Mouse (Mus musculus) adrenal gland, adult 2 months (tissue): ENCODE results near the gene Nf1. TPM values are rescaled to one million over a fixed set of nuclear protein-coding genes. Genes with fewer than 3 reads are reported as not detected.
A peak's percentile ranks its signal among the peaks of the same experiment; 100 is the strongest.
"Not testable (repeated sequence)": the region's sequence is repeated elsewhere in the genome, so short reads cannot be mapped to it uniquely, and the experiment has no call there.

Source experiments
- DNase-seq: peaks from one replicate; pipeline ENCODE4 v3.0.0; 2021
- long read RNA-seq: library from polyadenylated mRNA; stranded (forward); transcript quantifications from one replicate; pipeline ENCODE4 v2.0.0, GENCODE M21; 2021
- polyA plus RNA-seq: library from polyadenylated mRNA; depleted of rRNA; stranded (reverse); fragments of >200 nt; gene quantifications from 2 replicates; pipeline ENCODE4 v1.2.3, GENCODE M21; 2012; rRNA removed
- total RNA-seq, 2 experiments: library from RNA; stranded (reverse); gene quantifications; 2 replicates each; pipeline ENCODE4 v1.2.3; 2021

Gene Nf1
- 10 to 100 TPM; 49.2 to 62.9 TPM for total RNA-seq
- 9.7 and 12.9 TPM in 2 replicates for polyA plus RNA-seq
- long read RNA-seq, partial matches to known transcripts = 0 of 1 reads
- long read RNA-seq, other reads (novel, unspliced or antisense) = 0 of 1 reads

DNA sequence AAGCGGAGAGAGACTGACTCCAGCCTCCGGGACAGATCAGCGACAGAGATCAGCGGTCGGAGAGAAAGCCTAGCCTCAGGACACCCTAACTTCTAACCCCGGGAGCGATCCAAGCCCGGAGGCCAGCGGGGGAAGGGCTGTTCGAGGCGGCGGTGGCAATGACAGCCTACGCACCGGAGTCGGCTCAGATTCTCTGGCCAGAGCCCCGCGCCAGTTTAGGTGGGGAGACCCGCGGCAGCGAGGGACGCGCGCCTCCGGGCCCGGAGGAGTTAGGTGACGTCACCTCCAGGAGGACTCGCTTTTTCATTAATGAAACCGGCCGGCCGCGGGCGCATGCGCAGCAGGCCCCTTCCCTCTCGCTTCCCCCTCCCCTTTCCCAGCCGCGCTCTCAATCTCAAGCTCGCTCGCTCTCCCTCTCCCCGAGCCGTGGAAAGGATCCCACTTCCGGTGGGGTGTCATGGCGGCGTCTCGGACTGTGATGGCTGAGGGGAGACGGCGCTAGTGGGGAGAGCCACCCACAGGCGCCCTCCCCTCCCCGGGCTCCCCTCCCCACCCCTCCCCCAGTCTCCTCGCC, at the start of gene Nf1:
Nf1 (plus strand) TSS at position 460 of the 574 bp plus-strand sequence.
- peak; percentile 97 for DNase-seq

DNA sequence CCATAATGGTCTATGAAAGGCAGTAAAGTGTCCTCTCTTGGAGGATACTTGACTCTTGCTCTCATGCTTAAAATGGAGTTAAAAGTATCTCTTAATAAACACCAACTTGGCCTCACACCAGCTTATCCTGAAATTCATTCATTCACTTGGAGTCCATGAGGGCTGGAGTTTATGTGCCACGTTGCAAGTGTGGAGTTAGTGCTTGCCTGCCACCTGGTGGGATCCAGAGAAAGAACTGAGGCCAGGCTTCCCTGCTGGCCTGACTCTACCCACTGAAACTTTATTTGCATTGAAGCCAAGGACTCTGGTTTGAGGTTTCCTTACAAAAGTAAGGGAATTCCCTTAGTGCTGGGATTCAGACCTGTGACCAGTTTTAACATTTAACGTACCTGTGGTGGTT, 49.0 kb upstream of the Nf1 start:
- DNase-seq = peak; percentile 45

DNA sequence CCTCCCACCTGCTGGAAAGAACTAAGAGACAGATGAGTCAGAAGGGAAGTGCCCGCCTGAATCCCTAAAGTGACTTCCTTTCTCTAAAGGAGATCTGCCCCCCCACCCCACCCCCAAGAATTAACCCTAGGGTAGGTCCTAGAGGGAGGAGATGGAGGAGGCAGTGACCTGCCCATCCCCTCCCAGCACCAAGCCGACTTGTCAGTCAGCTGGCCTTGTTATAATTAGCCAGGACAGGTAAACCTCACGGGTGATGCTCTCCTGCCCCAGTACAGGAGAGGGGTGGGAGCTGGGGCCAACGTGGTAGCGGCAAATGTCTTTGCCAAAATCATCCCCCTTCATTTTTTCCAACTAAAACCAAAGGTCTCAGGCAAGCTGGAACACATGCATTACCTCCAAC, 47.8 kb upstream of the Nf1 start:
- no peak for DNase-seq

DNA sequence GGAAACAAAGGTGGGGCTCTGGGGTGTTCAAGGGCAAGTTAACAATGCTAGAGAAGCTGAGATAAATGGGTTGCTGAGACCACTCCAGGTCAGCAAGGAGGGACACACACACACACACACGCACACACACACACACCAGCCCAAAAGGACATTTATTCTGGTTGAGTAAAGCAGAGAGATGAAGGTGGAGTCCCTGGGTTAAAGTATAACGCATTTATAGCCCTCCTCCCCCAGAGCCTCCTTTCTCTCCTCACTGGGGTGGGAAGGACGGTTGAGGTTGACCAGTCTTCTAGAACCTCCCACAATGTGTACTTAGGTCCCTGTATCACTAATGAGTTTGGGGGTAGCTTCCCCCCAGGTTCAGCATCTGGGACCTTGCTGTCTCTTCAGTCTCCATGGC, 47.4 kb upstream of the Nf1 start:
- no peak for DNase-seq

DNA sequence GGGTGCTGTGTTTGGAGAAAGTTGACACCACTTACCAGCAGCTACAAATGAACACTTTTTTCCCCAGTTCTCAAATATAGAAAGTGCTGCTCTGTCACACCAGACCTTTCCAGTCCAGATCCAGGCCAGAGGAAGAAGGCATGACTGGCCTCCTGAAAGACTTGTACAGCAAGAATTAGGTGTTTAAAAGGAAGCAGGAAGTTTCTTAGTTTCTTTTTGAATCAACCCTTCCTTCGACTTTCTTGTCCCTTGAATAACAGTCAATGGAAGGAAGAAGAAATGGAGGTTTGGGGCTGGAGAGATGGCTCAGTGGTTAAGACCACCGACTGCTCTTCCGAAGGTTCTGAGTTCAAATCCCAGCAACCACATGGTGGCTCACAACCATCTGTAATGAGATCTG, 46.5 kb upstream of the Nf1 start:
- DNase-seq = no peak

DNA sequence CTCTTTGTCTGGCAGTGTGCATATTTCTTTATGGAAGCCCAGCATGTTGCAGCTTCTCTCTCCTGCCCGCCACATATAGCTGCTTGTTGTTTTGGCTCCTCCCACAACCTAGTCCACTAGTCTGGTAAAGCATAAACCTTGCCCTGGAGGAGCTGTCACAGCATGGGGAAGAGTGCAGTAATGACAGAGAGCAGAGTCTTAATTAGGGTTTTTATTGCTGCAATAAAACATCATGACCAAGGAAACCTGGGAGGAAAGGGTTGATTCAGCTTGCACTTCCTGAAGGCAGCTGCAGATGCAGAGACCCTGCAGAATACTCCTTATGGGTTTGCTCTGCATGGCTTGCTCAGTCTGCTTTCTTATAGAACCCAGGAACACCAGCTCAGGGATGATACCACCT, 45.5 kb upstream of the Nf1 start:
- DNase-seq = no peak

DNA sequence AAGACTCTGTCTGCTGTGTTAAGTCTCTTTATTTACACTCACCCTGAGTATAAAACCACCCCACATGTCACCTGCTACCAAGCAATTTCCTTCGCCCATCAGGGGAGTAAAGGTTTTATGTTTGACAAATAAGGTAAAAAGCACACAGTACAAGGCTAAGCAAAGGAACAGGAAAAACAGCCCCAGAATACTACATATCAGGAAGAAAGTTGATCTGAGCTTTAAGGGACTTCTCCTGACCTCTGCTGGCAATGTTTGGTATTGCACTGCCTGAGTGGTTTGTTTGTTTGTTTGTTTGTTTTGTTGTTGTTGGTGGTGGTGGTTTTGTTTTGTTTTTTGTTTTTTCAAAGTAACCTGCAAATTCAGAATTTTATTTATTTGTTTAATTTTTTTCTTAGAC, 43.3 kb upstream of the Nf1 start:
- DNase-seq = no peak

DNA sequence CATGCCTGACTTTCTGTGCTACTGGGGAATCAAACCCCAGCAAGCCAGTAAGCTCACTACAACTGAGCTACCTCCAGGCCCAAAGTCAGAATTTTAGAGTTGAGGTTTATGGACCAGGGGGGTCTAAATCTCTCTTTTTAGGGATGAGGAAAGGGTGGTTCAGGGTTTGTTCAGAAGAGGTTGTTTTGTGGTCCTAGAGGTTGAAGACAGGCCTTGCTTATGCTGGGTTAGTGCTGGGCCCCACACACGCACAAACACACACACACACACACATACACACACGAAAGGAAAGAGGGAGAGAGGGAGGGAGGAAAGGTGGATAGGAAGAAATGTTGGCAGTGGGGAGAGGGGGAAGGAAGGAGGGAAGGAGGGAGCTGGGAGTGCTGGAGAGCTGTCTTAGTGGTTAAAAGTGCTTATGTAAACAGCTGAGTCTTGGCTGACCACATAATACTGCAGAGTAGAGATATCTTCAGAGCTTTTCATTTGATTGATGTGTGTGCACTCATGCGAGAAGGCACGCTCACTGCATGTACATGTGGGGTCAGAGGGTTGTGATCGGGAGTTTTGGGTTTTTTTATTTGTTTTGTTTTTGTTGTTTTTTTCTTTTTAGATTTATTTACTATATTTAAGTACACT, 42.5 kb upstream of the Nf1 start, which contains the start of gene Gm9964:
Gm9964 (minus strand) TSS at position 51 of the 636 bp plus-strand sequence.
- no peak for DNase-seq

DNA sequence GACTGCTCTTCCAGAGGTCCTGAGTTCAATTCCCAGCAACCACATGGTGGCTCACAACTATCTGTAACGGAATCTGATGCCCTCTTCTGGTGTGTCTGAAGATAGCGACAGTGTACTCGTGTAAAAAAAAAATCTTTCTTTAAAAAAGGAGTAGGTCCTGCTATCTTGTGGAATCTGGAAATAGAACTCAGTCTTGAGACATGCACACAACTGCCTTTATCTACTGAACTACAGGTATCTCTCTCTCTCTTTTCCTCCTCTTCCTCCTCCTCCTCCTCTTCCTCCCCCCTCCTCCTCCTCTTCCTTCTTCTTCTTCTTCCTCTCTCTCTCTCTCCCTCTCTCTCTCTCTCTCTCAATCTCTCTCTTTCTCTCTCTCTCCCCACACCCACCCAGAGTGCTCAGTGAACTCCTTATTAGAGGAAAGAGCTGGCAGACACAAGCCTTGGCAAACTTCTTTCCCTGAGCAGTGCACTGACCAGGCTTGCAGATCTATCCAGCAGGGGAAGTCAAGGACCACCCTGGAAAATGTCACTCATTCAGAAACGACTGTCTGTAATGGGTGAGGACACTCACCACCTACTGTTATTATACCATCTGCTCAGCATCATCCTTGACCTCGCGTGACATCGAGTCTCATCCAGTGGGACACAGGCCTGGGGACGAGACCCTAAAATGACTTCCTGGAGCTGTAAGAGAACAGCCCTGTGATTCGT, 39.6 kb upstream of the Nf1 start:
- DNase-seq = no peak

DNA sequence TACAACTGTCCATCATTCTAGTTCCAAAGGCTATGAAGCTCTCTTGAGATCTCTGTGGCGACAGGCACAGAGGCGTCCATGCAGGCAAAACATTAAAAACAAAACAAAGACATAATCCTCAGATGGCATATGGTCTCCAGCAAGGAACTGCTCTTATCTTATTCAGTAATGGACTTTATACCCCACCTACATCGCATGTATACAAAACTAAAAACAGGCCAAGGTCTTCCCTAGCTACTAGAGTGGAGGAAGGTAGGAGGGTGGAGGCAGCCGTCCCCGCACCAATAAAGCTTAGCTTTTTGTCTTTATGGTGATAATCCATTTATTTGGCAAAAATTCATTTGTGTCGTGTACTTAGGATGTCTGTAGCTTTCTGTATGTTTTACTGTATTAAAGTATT, 36.4 kb upstream of the Nf1 start:
- DNase-seq = no peak

DNA sequence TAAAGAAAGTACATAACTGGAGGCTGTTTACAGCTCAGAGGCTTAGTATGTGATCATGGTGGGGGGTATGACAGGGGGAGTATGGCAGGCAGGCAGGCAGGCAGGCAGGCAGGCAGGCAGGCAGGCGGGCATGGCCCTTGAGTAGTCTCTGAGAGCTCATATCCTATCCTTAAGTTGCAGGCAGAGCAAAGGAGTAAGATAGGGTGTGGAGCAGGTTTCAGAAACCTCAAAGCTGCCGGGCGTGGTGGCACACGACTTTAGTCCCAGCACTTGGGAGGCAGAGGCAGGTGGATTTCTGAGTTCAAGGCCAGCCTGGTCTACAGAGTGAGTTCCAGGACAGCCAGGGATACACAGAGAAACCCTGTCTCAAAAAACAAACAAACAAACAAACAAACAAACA, 35.2 kb upstream of the Nf1 start:
- not testable (repeated sequence) for DNase-seq

GRCm38 (mm10) chr11:79305697-79306340, 33.7 kb upstream of the Nf1 start:
- no peak for DNase-seq

GRCm38 (mm10) chr11:79306510-79306909, 33.0 kb upstream of the Nf1 start:
- DNase-seq = peak; percentile 75

- DNase-seq = peak; percentile 76
These were observed 32.5 kb upstream of the Nf1 start for GRCm38 (mm10) chr11:79306996-79307395.

DNA sequence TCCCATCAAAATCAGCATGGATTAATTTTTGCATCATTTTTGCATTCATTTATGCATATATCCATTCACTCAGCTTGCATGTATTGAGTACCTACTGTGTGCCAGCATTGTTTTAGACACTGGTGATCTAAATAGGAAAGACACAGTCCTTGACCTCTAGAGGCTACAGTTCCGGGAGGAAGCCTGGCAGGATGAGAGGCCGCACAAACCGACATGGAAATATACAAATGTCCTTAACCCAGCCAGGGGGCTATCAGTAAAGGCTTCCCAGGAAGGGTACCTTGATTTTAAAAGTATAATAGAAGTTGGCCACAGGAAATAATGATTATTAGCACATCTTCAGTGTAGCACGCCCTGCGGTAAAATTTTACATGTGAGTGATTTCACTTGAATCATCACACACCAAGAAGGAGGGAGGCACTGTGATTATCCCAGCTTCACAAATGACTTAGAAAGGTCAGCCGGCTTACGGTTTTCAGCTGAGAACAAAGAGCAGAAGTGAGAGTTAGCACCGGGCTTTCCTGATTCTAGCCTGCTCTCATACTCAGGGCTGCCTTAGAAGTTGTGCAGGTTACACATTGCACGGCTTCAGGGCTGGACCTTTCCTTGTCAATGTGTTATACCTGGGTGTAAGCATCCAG, 31.8 kb upstream of the Nf1 start:
- DNase-seq = peak; percentile 35

DNA sequence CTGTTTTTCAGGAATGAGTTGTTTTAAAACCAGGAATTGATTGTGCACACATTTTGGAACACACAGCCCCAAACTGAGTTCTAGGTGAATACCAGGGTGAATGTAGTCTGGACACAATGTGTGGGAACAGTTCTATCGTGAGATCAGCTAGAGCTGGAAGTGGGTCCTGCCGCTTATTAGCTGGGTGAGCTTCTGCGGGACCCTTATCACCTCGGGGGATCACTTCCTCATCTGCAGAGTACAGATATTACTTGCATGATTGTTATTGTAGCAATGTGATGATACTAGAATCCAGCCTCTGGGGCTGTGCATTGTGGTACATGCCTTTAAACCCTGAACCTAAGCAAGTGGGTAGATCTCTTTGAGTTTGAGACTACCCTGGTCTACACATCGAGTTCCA, 29.0 kb upstream of the Nf1 start:
- DNase-seq = no peak

- no peak for DNase-seq
These were observed 22.6 kb upstream of the Nf1 start for GRCm38 (mm10) chr11:79316807-79317345.

DNA sequence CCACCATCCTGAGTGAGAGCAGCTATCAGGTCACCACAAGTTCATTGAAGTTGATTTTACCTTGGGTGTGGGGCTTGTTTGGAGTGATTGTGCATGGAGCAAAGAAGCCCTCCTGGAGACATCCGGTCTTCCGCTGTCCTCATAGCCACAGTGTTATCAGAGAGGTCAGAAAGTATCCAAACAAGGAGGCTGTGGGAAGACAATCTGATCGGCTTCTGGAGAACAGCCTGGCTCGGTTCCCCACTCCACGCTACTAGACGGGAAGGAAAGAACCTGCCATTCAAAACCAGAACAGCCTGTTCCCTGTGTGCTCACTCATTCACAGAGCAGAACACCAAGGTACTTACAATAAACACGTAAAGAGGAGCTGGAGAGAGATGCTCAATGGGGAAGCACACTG, 19.7 kb upstream of the Nf1 start:
- DNase-seq = no peak

- no peak for DNase-seq
These were observed 15.4 kb upstream of the Nf1 start for GRCm38 (mm10) chr11:79323985-79324685.

DNA sequence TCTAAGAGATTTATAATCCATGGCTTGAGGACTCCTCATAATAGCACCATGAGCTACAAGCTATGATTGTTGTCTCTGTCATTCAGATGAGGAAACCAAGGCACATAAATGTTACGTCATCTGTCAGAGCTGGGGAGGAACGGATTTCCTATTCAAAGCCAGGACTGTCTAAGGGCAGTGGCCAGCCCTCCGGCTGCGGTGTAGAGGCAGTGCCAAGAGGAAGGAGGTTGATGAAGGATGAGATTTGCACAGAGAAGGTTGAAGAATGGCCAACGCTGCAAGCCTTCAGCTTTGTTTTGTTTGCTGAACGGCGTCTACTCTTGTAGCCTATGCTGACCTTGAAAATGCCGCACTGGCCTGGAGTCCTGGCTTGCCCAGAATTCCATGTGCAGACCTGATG, 13.8 kb upstream of the Nf1 start:
- peak; percentile 32 for DNase-seq

- no peak for DNase-seq
These were observed 12.4 kb upstream of the Nf1 start for GRCm38 (mm10) chr11:79327106-79327505.
